Mouse (Mus musculus): ENCODE measurements at regions not wholly inside any gene's neighbourhood (a gene's known extent, or its start where the extent isn't known, plus 50 kb on each side); places are given as distances from the start of the nearest gene placed in this dataset.
A peak's percentile ranks its signal among the peaks of the same experiment; 100 is the strongest.

GRCm38 (mm10) chr7:117150355-117150754, 230.4 kb upstream of the Xylt1 start:
- no peaks in the 10 kb centered on the region for H3K36me3 ChIP-seq
- H3K27ac ChIP-seq: no peak overlapping the region
- H3K4me2 ChIP-seq (replicated peaks): no peak overlapping the region
- H3K9me3 ChIP-seq (replicated peaks): no peaks in the 10 kb centered on the region
- no peak overlapping the region for H3K9ac ChIP-seq
- no peak for ATAC-seq (ENCODE audit: low FRiP score)
- H3K27me3 ChIP-seq: no peaks in the 10 kb centered on the region
- 44% methylated on average over 8 of the region's 8 CpGs for WGBS
- no peaks in the 10 kb centered on the region for H3K4me1 ChIP-seq
- no peak overlapping the region for H3K4me3 ChIP-seq

GRCm38 (mm10) chr7:117153826-117154550, 226.8 kb upstream of the Xylt1 start:
- H3K27me3 ChIP-seq: no peaks in the 10 kb centered on the region
- H3K36me3 ChIP-seq: no peaks in the 10 kb centered on the region
- H3K4me2 ChIP-seq (replicated peaks): no peak overlapping the region
- H3K9me3 ChIP-seq (replicated peaks): no peaks in the 10 kb centered on the region
- H3K9ac ChIP-seq: no peak overlapping the region
- H3K4me3 ChIP-seq: no peak overlapping the region
- H3K27ac ChIP-seq: no peak overlapping the region
- ATAC-seq (ENCODE audit: low FRiP score): no peak
- WGBS: 84% methylated on average over 5 of the region's 5 CpGs
- no peaks in the 10 kb centered on the region for H3K4me1 ChIP-seq

GRCm38 (mm10) chr7:117161193-117161908, 219.4 kb upstream of the Xylt1 start:
- peak; percentile 73 for ATAC-seq (ENCODE audit: low FRiP score)
- Histone ChIP-seq H3K4me2 (replicated peaks) (no peak overlapping the region), H3K27me3 (no peaks in the 10 kb centered on the region), H3K27ac (no peak overlapping the region), H3K9me3 (replicated peaks) (no peaks in the 10 kb centered on the region), H3K4me3 (no peak overlapping the region), H3K36me3 (no peaks in the 10 kb centered on the region), H3K4me1 (peaks cover 7% of the 10 kb centered on the region), H3K9ac (no peak overlapping the region)
- 36% methylated on average over 3 of the region's 3 CpGs for WGBS

GRCm38 (mm10) chr7:117174811-117175422, 205.9 kb upstream of the Xylt1 start:
- no peaks in the 10 kb centered on the region for H3K36me3 ChIP-seq
- no peaks in the 10 kb centered on the region for H3K9me3 ChIP-seq (replicated peaks)
- H3K4me1 ChIP-seq: no peaks in the 10 kb centered on the region
- H3K9ac ChIP-seq: no peak overlapping the region
- H3K27me3 ChIP-seq: no peaks in the 10 kb centered on the region
- H3K27ac ChIP-seq: no peak overlapping the region
- 88% methylated on average over 8 of the region's 8 CpGs for WGBS
- ATAC-seq (ENCODE audit: low FRiP score): no peak
- no peak overlapping the region for H3K4me3 ChIP-seq
- no peak overlapping the region for H3K4me2 ChIP-seq (replicated peaks)

- Histone ChIP-seq H3K4me1 (no peaks in the 10 kb centered on the region), H3K36me3 (no peaks in the 10 kb centered on the region), H3K27me3 (no peaks in the 10 kb centered on the region), H3K4me2 (replicated peaks) (no peak overlapping the region), H3K9me3 (replicated peaks) (no peaks in the 10 kb centered on the region), H3K27ac (no peak overlapping the region), H3K9ac (no peak overlapping the region), H3K4me3 (no peak overlapping the region)
- WGBS: 54% methylated on average over 1 of the region's 1 CpGs
- ATAC-seq (ENCODE audit: low FRiP score): no peak
Observed at GRCm38 (mm10) chr7:117184011-117184410, 196.8 kb upstream of the Xylt1 start.

GRCm38 (mm10) chr7:117185891-117186290, 194.9 kb upstream of the Xylt1 start:
- 96% methylated on average over 1 of the region's 1 CpGs for WGBS
- ATAC-seq (ENCODE audit: low FRiP score): no peak

GRCm38 (mm10) chr7:117196611-117197010, 184.2 kb upstream of the Xylt1 start:
- Histone ChIP-seq H3K27ac (no peak overlapping the region), H3K9ac (no peak overlapping the region), H3K9me3 (replicated peaks) (no peaks in the 10 kb centered on the region), H3K4me2 (replicated peaks) (no peak overlapping the region), H3K4me1 (no peaks in the 10 kb centered on the region), H3K36me3 (no peaks in the 10 kb centered on the region), H3K4me3 (no peak overlapping the region), H3K27me3 (no peaks in the 10 kb centered on the region)
- WGBS: 74% methylated on average over 3 of the region's 3 CpGs
- no peak for ATAC-seq (ENCODE audit: low FRiP score)

More at GRCm38 (mm10) chr7:117185891-117186290, 194.9 kb upstream of the Xylt1 start:
- H3K27me3 ChIP-seq: no peaks in the 10 kb centered on the region
- H3K9ac ChIP-seq: no peak overlapping the region
- no peak overlapping the region for H3K4me3 ChIP-seq
- H3K36me3 ChIP-seq: no peaks in the 10 kb centered on the region
- no peaks in the 10 kb centered on the region for H3K4me1 ChIP-seq
- H3K9me3 ChIP-seq (replicated peaks): no peaks in the 10 kb centered on the region
- H3K4me2 ChIP-seq (replicated peaks): no peak overlapping the region
- no peak overlapping the region for H3K27ac ChIP-seq

GRCm38 (mm10) chr7:117226294-117226693, 154.5 kb upstream of the Xylt1 start:
- H3K4me1 ChIP-seq: no peaks in the 10 kb centered on the region
- H3K27ac ChIP-seq: no peak overlapping the region
- H3K36me3 ChIP-seq: no peaks in the 10 kb centered on the region
- H3K27me3 ChIP-seq: no peaks in the 10 kb centered on the region
- H3K9me3 ChIP-seq (replicated peaks): no peaks in the 10 kb centered on the region
- no peak overlapping the region for H3K9ac ChIP-seq
- no peak for ATAC-seq (ENCODE audit: low FRiP score)
- no peak overlapping the region for H3K4me3 ChIP-seq
- H3K4me2 ChIP-seq (replicated peaks): no peak overlapping the region

- H3K9me3 ChIP-seq (replicated peaks): no peaks in the 10 kb centered on the region
- H3K27me3 ChIP-seq: no peaks in the 10 kb centered on the region
- no peak overlapping the region for H3K9ac ChIP-seq
- ATAC-seq (ENCODE audit: low FRiP score): no peak
- no peaks in the 10 kb centered on the region for H3K36me3 ChIP-seq
- H3K27ac ChIP-seq: no peak overlapping the region
- 70% methylated on average over 5 of the region's 5 CpGs for whole genome bisulfite sequencing
- H3K4me1 ChIP-seq: no peaks in the 10 kb centered on the region
- H3K4me3 ChIP-seq: no peak overlapping the region
- H3K4me2 ChIP-seq (replicated peaks): no peak overlapping the region
Observed at GRCm38 (mm10) chr7:117229619-117230018, 151.2 kb upstream of the Xylt1 start.

GRCm38 (mm10) chr7:117256819-117257218, 124.0 kb upstream of the Xylt1 start:
- Histone ChIP-seq H3K4me3 (no peak overlapping the region), H3K9ac (no peak overlapping the region), H3K36me3 (no peaks in the 10 kb centered on the region), H3K27me3 (no peaks in the 10 kb centered on the region), H3K4me2 (replicated peaks) (no peak overlapping the region), H3K4me1 (peaks cover 9% of the 10 kb centered on the region; the same call in 1 of the 2 replicates), H3K9me3 (replicated peaks) (no peaks in the 10 kb centered on the region), H3K27ac (no peak overlapping the region)
- no peak for ATAC-seq (ENCODE audit: low FRiP score)
- 80% methylated on average over 9 of the region's 9 CpGs for WGBS

- Histone ChIP-seq H3K9me3 (replicated peaks) (no peaks in the 10 kb centered on the region), H3K9ac (no peak overlapping the region), H3K27ac (no peak overlapping the region), H3K4me2 (replicated peaks) (no peak overlapping the region), H3K4me1 (peaks cover 9% of the 10 kb centered on the region; the same call in 1 of the 2 replicates), H3K36me3 (no peaks in the 10 kb centered on the region), H3K27me3 (no peaks in the 10 kb centered on the region), H3K4me3 (no peak overlapping the region)
- ATAC-seq (ENCODE audit: low FRiP score): no peak
- 72% methylated on average over 5 of the region's 5 CpGs for WGBS
Observed at GRCm38 (mm10) chr7:117258557-117258956, 122.2 kb upstream of the Xylt1 start.

GRCm38 (mm10) chr7:117259151-117259550, 121.6 kb upstream of the Xylt1 start:
- 68% methylated on average over 5 of the region's 5 CpGs for WGBS

More at GRCm38 (mm10) chr7:117259151-117259550, 121.6 kb upstream of the Xylt1 start:
- Histone ChIP-seq H3K4me1 (peaks cover 9% of the 10 kb centered on the region; the same call in 1 of the 2 replicates), H3K9me3 (replicated peaks) (no peaks in the 10 kb centered on the region), H3K36me3 (no peaks in the 10 kb centered on the region), H3K27me3 (no peaks in the 10 kb centered on the region), H3K9ac (no peak overlapping the region), H3K4me2 (replicated peaks) (no peak overlapping the region), H3K4me3 (no peak overlapping the region), H3K27ac (no peak overlapping the region)
- ATAC-seq (ENCODE audit: low FRiP score): no peak
